Mouse (Mus musculus) cerebellum, adult 2 months (tissue): Measurements from ENCODE around the gene Tmod4.

Experiments
- CTCF ChIP-seq: fragments of 200-500 bp; IDR thresholded peaks from 2 replicates; pipeline ENCODE4 v1.5.1; 2011; ENCODE audit warnings: low read depth, mild to moderate bottlenecking, control low read depth, low read length, moderate library complexity, borderline replicate concordance; ENCODE audit not compliant: insufficient read depth
- POLR2A ChIP-seq: fragments of 200-500 bp; IDR thresholded peaks from 2 replicates; pipeline ENCODE4 v1.6.1; 2011; ENCODE audit warnings: low read length, control low read depth, borderline replicate concordance; ENCODE audit not compliant: insufficient read depth

DNA sequence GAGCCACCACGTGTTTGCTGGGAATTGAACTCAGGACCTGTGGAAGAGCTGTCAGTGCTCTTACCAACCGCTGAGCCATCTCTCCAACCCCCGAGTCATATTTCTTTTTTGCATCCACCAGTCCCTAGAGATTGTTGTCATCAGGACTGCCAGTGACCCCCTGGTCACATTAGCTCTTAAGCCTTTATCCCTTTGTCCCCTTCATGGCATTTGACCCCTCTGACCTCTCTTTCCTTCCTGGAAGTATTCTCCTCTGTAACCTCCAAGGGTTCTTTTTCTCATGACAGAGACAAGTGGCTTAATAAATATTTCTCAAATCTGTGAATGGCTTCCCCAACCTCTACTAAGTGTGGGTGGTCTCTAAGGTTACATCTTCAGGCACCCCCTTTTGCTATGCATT, 23.6 kb downstream of the Tmod4 start:
- TF ChIP-seq CTCF = no peak
- no peak for TF ChIP-seq POLR2A
